Mouse (Mus musculus) thymus, postnatal 14 days (tissue): ENCODE measurements around the gene Psmb5.

Source experiments
- DNase-seq: peaks from one replicate; pipeline ENCODE4 v3.0.0; 2021

Psmb5 gene

DNA sequence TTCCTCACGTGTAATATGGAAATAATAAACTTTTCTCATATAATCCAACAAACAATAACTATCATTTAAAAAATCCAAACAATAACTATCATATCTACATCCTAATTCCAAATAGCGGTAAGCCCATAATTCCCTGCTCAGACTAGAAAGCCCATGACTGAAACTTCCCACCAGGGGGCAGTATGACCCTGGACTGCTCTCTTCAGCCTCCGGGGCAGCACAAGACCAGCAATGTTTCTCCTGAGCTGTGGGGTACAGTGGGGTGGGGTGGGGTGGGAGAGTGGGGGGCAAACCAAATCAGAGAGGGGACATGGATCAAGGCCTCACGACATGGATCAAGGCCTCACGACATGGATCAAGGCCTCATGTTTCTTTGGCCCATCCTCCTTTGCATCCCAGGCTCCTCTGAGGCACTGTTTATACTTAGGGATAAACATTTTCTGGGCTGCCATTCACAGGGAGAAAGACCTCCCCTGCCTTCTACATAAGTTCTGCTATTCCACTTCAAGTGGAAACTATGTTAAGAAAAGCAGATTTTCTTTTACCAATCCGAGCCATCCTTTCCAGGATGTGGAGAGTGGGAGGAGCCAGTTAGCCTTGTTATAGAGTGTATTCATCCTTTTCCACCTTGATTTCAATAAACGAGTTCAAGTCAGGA is 34.0 kb downstream of the Psmb5 start:
- peak; percentile 65 for DNase-seq

- DNase-seq: no peak
Observed at GRCm38 (mm10) chr14:54582536-54582935, 35.3 kb downstream of the Psmb5 start.

GRCm38 (mm10) chr14:54579638-54580037 is 38.2 kb downstream of the Psmb5 start:
- no peak for DNase-seq

- DNase-seq: peak; percentile 68
Observed at GRCm38 (mm10) chr14:54578063-54578462, 39.8 kb downstream of the Psmb5 start.

GRCm38 (mm10) chr14:54577089-54577982 is 40.5 kb downstream of the Psmb5 start, which contains the start of gene Ajuba:
Gene Ajuba, minus strand, starts transcription at chr14:54577558.
- DNase-seq: peak; percentile 54

- DNase-seq: peak; percentile 23
Observed at GRCm38 (mm10) chr14:54576241-54577088, 41.4 kb downstream of the Psmb5 start.

- DNase-seq: peak; percentile 45
Observed at GRCm38 (mm10) chr14:54575631-54576030, 42.2 kb downstream of the Psmb5 start.

DNA sequence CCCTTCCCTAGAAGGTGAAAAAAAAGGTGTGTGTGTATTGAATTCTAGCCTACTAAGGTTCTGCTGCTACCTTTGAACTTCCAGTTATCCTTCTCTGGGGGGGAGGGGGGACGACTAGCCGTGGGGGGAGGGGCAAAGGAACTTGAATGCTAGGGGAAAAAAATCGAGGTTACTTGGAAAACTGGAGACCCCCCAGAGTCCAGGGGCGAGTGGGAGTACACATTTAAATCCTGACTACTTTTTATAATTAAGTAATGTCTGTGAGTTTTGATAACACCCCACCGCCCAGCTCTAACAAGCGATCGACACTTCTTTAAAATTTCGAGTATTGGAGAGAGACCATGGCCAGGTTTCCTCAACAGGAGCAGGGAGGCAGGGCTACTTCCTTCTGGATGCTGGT is 42.8 kb downstream of the Psmb5 start:
- no peak for DNase-seq

GRCm38 (mm10) chr14:54574253-54574652 is 43.6 kb downstream of the Psmb5 start:
- no peak for DNase-seq

DNA sequence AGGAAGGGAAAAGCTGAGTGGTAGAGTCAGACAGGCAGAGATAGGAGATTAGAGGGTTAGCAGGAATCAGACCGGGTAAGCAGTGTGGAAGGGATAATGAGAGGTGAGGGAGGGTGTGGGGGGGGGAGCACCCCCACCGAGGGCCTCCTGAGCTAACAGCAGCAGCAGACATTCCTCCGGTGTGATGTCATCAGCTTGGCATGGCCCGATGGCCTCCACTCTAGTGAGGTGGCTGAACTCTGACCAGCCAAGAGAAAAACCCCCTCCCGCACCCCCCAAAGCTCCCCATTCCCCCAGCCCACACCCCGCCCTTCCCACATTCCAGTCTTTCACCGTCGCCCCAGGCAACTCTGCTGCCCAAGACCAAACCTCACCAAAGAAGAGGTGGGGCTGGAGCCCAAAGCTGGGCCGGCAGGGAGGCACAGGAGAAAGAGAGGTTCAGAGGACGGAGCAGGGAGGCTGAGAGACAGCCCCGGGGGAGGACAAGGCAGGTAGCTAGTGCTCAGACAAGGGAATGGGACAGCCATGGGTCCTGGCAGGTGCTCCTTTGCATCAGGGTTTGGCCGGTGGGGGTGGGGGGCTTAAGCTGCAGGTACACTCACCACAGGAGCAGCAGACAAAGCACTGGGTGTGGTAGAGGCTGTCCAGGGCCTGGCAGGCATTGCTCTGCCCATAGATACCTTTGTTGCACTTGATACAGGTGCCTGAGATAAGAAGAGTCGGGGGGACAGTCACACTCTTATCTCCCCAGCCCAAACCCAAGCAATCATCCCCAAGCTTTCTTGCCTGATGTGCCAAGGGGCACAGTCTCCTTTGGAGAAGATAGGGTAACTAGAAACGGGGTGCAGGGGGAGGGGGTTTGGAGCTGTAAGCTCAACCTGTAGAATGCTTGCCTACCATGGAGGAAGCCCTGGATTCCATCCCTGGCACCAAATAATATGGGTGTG is 44.8 kb downstream of the Psmb5 start:
- no peak for DNase-seq

DNA sequence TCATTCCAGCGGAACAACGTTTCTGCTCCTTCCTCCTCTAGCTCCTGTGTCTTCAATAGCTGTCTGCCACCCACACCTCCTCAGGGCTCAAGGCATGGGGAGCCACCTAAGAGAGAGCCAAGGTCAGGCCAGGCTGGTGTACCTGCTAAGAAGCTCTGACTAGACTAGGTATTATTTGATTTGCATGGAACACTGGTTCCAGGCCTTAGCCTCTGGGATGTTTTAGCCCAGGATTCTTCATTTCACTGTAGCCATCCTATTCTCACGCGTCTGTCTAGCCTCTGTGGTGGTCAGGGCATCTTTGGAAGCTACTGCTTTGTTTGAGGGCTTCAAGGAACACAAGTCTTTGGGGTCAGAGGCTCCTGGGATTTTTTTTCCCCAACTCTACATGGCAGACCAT is 45.7 kb downstream of the Psmb5 start:
- DNase-seq: no peak

GRCm38 (mm10) chr14:54569451-54570392 is 48.1 kb downstream of the Psmb5 start:
- DNase-seq: peak; percentile 23

- peak; percentile 72 for DNase-seq
Observed at GRCm38 (mm10) chr14:54568694-54569414, 49.0 kb downstream of the Psmb5 start.
